Mouse (Mus musculus): ENCODE data around the gene Pard3.

- TF ChIP-seq CTCF (IDR thresholded peaks at IDR 0.05; ENCODE audit: low read depth) (no peak), EP300 (optimal IDR thresholded peaks at IDR 0.05) (no peak)
These were observed 435.5 kb downstream of the Pard3 start for GRCm38 (mm10) chr8:127498997-127499719.

Data from stomach, postnatal 0 days (tissue).